Mouse (Mus musculus) heart, adult 2 months (tissue): ENCODE data around the gene A930004D18Rik.

Experiments
- CTCF ChIP-seq: fragments of 200-600 bp; IDR thresholded peaks from 2 replicates; pipeline ENCODE4 v1.8.1; 2022; ENCODE audit warnings: antibody characterized with exemption, mild to moderate bottlenecking, moderate library complexity
- POLR2A ChIP-seq: fragments of 200-500 bp; IDR thresholded peaks from 2 replicates; pipeline ENCODE4 v1.6.1; 2011; ENCODE audit warnings: mild to moderate bottlenecking, low read depth, low read length, control low read depth; ENCODE audit not compliant: insufficient read depth

DNA sequence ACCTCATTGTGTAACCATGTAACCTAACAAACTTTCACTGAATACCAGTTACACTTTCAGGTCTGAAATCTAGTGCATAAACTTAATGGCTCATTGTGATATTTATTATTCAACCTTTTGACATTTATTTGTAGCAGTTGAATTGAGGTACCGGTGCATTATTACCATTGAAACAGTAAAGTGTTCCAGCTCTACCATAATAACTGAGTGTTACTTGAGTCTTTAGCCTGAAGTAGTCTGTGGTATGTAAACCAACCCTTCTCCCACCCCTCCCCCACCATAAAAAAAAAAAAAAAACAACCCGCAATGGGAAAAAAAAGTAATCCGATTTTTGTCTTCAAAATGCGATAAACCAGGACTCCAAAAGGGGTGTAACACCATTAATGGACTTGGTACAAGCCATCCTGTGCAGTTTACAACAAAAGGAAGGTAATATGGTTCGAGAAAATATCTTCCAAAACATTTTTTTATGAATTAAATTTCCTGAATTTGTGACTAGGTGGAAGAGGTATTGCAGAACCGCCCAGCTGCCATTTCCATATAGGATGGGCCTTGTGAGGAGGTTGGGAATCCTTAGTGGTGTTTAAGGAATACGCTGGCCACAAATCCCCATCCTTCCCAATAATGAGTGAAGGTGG is 7.7 kb upstream of the A930004D18Rik start:
- TF ChIP-seq CTCF: no peak
- no peak for TF ChIP-seq POLR2A
